Mouse (Mus musculus) lung, postnatal 25 days (tissue): ENCODE measurements around the gene Cadm1.

Experiments
- DNase-seq: peaks from one replicate; pipeline ENCODE4 v3.0.0; 2022; ENCODE audit warnings: low spot score

Cadm1 gene

DNA sequence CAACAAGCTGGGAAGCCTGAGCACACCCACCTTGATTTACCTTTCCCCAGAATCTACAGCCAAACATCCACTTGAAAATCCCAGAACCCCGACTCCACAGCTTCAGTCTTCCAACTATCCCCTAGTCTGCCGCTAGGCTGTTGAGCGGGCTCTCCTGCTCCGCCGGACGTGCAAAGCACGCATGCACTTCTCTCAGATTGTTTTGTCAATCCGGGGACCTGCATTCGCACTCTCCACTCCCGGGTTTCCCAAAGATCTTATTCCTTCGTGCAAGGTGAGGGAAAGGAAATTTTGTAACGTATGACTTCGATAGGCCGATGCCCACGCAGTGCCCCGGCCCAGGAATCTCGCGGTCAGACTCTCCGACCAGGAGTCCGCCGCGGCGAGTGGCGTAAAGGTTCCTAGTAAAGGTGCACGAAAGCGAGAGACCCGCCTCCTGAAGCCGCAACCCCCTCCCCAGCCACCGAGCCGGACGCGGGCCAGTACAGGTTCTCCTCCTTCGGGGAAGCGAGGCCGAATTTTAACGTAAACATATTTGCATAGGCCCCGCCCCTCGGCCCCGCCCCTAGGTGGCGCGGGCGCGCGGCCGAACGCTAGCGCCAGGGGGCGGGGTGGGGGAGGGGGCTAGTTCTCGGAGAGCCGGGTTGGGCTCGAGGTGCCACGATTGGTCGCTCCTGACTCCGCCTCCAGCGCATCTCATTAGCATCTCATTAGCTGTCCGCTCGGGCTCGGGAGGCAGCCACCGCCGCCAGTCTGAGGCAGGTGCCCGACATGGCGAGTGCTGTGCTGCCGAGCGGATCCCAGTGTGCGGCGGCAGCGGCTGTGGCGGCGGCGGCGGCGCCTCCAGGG is at the start of gene Cadm1:
Gene Cadm1 (plus strand): TSS at position 572 of the 849 bp plus-strand sequence.
- peak; percentile 96 for DNase-seq

DNA sequence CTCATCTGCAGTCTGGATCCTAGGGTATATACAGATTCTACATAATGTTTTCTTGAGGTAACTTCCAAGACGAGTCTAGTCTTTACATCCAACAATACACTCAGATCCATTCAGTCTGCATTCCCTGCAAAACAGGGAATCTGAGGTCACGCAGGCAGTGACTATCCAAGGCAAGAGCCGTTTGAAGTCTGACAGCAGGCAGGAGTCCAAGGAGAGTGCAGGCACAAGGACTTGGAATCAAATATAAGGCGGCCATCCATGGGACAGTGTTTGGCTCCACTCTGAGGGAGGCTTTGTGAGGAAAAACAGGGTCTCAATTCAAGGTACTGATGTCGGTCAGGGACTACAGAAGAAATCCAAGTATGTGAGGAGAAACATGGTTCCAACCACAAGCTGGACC is 45.5 kb upstream of the Cadm1 start:
- DNase-seq: no peak

DNA sequence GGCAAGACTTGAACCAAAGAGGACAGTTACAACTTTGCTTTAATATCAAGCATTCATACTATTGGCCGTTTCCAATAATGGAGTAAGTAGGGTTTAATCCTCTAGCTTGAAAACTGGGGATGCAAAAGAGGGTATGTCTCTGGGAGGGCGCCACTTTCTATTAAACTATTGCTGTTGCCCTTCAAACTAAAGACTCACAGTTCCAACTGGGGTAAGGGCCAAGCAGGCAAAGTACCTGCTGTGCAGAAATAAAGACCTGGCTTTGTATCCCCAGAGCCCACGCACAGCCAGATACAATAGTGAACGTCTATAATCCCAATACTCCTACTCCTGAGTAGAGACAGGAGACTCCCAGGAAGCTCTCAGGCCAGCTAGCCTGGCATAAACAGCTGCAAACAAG is 44.8 kb upstream of the Cadm1 start:
- no peak for DNase-seq

DNA sequence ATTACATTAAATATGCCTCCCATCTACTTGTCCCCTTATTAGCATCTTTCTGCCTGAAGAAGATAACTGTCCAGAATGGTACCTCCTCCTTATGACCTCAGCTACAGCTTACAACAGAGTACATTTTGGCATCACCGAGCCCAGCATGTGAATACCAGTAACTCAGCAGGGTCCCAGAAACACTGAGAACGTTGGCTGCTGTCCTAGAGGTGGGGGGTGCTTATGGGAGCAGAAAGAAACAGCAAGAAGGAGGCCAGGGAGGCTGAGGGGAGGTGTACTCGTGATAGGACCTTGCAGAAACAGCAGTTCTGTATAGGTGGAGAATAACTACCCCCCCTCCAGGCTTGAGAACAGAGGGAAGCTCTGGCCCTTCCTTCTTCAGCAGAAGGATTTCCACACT is 30.2 kb upstream of the Cadm1 start:
- DNase-seq: no peak

DNA sequence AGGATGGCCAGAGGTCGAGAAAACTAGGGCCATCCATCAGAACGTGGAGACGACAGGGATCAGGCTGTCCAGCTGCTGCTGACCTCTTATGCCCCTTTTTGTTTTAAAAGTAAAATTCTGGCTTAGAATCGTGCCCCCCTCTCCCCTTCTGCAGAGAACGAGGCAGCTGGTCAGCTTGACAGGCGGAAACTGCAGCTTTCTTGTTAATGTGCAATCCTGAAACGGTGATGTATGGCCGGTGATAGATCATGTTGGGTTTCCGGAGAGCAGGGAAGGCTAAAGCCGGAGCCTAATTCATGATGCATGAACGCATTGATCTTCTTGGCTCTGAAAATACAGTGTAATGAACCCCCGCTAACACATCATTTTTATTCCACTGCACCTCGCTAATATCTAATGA is 24.0 kb upstream of the Cadm1 start:
- no peak for DNase-seq

DNA sequence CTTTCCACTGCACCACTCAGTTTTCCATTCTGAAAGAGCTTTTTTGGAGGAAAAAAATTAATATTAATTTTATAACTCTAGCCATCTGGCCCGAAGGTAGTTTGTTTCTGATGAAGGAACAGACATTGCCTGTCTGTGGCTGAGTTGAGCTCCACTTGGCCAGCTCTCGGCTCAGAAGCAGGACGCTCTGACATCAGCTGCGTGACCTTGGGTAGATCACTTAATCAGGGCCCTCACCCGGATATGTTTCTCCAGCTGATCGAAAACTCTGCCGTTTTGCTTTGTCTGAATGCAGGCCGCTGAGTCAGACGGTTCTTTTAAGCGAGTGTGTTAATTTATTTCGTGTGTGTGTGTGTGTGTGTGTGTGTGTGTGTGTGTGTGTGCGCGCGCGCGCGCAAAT is 23.1 kb upstream of the Cadm1 start:
- no peak for DNase-seq

DNA sequence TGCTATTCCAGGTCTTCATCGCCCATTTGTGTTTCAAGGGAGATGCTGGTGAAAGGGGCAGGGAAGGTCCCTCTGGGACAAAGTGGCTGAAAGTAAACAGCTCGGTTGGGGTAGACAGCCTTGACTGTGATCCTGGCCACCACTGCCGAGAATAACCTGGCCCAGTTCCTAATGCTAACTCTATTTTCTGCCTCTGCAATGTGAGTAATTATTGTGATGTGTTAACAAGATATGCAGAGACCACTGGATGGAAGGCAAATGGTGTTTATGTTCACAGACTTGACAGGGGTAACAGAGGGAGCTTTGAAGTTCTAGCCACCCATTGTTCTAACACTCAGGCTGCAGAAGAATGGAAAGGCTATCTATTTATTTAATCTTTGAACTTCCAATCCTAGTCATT is 21.9 kb upstream of the Cadm1 start:
- DNase-seq: peak; percentile 64

DNA sequence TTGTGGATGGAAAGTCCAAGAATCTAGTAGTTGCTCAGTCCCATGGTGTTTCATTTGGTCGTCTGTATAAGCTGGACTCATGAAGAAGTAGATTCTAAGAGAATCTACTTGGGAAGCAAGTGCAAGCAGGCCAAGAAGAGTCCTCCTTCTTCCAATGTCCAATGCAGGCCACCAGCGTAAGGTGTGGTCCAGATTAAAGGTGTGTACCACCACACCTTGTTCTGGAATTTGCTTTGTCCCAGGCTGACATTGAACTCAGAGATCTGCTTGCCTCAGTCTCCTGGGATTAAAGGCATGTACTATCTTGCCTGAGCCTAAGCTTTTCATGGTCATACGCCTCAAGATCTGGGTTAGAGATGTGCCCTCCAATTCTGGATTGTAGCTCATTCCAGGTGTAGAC is 17.5 kb upstream of the Cadm1 start:
- no peak for DNase-seq

DNA sequence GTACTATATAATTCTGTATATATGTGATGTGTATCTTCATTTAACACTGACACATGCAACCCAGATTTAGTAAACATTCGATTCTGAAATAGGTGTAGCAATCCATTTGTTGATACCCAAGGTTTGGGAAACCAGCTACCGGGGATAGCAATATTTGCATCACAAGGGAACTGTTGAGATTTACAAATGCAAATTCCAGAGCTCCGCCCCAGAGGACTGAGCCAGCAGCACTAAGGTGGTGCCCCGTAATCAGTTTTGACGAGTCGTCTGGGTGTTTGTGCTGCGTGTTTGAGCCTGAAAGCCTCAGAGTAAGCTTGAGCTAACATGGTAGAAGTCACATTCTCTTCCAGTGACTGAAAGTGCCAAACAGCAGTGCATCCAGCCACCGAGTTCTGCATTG is 15.7 kb upstream of the Cadm1 start:
- no peak for DNase-seq

DNA sequence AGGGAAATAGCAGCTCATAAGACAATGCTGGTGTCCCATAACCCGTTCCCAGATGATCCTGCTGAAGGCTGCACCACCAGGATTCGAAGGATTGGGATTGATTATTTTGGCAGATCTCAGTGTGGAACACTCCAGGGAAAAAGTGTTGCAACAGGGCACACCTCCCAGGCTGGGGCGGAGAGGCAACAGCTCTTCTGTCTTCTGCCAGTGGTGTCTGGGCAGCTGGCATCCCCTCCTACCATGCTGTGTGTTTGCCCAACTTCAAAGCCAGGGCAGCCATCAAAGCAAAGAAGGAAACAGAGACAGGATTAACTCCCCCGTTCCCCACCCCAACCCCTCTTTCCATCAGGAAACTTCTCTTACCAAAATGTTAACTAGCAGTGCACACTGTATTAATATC is 13.7 kb upstream of the Cadm1 start:
- DNase-seq: no peak

DNA sequence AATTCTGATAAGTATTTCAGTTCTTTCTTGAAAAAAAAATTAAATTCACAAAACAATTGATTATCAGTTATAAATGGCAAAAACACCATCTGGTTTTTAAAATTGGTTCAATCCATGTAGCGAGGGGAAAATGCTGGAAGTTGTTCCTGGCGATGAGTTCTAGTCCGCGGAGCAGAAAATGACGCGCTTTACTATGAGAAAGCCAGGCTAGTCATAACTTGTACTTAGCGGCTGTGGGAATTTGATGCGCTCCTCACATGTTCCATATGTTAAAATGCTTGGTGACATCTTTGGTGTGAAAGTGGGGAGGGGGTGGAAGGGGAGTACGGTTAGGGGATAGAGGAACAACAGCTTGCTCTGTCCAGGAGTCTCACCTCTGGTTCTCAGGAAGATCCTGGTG is 2.7 kb upstream of the Cadm1 start:
- no peak for DNase-seq

DNA sequence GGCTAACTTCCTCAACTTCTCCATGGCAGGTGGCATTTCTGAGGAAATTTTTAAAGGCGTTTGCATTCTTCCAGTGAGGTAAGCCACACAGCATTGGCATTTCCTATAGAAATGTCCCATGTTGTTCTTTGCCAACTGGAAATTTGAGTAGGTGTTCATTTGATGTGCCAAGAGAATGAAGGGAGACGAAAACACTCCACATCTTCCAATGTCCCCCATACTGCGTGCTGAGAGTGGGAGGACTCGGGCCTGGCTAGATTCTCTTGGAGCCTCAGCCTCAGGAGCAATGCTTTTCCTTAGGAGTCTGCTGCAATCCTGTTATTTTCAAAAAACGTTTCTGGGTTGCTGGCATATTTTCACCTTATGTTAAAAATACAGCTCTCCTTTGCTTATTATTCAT is 2.2 kb upstream of the Cadm1 start:
- no peak for DNase-seq

DNA sequence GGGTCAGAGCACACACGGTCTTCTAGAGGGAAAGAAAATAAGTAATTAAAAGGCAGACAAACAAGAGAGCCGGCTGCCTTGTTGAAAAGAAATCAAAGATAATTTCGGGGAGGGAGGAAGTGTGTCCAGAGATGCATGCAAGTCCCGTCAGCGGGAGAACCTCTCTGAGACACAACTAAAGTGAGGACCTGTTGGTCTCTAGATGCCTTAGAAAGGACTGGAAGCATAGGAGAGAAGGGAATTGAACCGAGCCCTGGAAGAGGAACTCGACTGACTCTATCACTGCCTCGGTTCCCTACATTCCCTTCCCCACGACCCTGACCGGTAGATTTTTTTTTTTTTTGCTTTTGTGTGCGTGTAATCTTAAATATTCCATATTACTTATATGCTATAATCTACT is 791 bp upstream of the Cadm1 start:
- no peak for DNase-seq

DNA sequence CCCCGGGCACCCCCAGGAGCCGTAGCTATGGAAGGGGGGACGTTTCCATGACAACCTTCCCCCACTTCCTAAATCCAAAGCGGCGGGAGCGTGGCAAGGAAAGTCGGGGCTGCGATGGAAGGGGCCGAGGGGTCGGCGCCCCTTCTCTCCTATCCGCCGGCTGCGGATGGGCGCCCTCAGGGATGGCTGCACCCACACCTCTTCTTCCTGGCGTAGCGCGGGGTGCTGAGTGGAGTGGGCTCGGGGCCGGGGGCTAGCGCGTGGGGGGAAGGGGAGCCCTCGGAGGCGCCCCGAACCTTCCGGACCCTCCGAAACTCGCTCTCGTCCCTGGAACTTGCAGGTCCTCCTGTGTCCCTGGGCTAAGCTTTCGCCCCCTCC is 560 bp downstream of the Cadm1 start:
- DNase-seq: no peak

DNA sequence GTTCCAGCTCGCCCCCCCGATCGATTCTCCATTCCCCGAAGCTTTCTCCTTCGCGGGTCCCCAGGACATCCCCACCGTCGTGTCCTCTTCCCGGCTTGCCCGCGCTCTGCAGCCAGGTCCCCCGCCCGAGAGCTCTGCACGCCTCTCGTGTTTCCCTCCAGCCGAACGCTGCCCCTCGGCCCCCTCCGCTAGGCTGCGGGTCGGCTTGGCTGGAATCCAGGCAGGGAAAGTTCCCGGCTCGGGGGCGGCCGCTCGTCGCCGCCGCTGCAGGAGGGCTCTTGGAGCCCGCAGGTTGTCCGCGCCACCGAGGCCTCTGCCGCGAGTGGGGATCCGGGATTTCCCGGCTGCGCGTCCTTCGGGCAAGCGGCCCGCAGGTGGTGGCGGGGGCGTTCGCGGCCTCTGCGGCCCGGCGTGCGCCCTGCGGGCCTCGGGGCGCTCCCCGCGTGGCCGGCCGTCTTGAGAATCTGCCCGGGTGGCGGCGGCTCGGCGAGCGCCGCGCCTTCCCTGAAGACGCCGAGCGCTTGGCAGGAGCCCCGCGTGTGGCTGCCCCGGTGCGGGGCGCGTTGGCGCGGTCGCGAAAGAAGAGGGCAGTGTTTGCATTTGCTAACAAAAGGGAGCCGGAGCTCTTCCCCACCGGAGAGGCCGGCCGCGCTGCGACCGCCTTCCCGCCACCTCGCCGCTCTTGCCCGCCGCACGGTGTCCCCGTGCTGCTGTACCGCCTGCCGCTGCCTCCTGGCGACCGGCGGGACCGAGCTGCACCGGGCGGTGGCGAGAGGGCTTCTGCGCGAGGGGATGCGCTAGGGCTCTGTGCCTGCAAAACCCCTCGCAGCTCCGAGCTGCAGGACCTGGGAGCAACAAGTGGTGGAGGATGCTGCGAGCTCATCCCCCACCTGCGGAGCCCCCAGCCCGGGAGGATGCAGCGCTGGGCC is 1.2 kb downstream of the Cadm1 start:
- peak; percentile 67 for DNase-seq

DNA sequence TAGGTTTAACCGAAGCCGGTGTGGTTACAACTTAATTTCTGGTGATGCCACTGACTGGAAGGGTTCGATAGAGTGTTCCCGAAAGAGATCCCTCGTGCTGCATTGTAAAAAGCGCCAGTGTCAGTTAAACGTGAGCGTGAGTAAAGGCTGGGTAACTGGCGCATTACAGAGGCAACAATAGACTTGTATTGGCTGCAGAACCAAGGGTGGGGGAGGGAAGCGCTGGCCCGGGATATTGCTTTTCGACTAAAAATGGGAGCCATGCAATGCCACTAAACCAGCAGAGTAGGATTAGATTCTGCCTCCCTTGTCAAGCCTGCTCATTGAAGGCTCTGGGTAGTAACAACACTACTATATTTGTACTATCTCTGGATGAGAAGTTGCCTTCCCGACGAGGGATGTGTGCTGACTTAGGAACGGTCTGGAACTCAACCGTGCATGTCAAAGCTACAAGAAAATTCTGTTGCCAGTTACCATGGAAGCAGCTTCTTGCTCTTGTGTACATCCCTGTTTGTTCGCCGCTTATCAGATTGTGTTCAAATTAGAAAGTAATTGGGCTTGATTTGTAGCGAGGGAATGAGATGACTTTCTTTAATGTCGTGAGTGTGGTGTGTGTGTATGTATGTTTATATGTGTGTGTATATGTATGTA is 2.4 kb downstream of the Cadm1 start:
- peak; percentile 16 for DNase-seq

DNA sequence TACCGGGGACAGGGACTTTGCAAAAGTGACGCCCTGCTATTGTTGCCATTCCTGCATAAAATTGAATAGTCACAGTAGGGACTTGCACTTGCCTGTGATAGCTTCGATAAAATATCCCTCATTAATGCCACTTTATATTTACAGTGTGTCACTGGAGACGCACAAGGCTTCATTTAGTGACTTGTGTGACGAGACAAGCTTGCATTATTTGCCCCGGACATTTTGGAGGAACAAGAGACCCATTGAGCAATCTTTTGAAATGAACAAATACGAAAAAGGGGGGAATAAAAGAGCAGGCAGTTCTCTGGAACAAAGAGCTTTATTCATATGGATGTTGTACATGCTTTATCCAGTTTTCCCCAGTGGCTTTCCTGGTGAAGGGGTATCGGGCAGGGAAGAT is 3.5 kb downstream of the Cadm1 start:
- DNase-seq: no peak

DNA sequence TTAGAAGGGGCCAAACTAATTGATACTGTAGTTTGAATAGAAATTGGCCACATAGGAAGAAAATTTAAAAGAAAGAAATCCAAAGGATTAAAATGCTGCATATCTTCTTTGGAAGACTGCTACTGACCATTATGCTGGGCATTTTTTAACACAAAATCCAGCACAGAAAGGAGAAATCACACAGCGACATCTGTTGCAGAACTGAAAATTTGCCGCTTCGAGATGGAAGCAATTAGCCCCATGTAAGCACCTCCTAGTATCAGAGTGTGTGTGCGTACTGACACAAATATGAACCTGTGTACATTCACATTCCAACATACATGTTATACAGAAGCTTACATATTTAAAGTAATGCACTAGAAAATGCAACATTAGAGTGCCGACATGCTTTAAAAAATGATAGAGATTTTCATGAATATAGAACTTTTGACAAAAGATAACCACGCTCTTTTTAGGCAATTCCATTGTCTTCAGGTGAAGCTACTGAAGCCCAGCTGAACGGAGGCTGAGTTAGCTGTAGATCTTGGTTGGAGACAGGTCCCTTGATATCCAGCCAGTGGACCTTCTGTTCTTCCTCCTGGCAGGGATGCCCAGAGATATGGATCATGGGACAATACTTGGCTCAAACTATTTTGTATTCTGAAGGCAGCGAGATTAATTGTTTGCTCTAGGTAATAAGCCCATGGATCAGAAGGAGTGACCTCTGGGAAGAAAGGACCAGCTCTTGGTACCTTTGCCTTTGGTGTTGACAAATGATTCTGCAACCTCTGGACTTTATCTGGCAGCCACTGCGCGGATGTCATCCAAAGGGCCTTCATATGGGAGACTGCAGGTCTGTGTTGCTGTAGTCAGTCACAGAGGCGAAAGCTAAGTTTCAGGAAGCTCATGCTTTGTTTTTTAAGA is 4.9 kb downstream of the Cadm1 start:
- DNase-seq: no peak

DNA sequence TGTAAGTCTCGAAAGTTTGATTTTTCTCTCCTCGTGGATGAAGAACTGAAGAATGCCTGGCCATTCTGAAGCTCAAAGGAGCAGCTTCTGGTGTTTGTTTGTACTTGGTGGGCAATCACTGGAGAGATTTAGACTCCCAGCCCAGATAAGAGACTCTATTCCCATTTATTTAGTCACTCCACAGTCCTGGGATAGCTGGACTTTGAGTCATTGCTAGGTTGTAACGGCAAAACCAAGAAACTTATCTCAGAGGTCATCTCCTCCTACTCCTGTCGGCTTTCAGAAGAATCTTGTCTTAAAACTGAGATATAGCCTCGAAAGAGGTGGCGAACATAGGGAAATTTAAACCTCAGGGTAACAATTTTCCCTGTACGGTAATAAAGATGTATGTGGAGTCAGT is 15.3 kb downstream of the Cadm1 start:
- DNase-seq: no peak

DNA sequence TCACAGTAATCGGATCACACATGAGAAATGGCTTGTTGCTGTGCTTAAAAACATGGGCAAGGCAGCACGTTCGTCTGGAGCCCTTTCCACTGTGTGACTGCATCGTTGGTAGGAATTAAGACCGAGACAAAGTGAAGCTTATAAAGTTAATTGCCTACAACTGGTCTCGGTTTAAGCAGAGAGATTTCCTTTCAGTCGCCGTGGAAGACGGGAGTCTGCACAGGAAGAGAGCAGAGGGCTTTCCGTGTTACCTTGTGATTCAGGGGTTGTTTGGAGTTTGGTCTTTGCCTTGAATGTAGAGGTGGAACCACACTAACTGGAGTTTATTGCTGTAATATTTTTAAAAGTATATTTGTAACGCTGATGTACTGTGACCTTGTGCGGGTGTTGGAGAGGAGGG is 15.7 kb downstream of the Cadm1 start:
- no peak for DNase-seq

DNA sequence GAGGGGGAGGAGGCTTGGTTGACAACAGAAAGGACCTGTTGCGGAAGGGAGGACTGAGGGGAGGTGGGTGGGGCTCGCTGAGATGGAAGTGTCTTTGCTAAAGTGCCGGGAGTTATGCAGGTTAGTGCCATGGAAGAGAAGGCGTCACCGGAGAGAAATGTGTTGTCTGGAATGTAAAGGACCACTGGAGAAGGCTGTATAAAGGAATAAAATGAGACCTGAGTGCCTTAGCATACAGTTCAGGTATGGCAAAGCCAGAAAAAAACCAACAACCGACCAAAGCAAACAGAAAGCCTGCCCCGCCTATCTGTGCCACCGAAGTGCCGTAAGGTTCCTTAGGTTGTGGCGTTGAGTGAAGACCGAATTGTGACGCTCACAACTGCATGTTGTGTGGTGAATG is 18.4 kb downstream of the Cadm1 start:
- DNase-seq: peak; percentile 59

DNA sequence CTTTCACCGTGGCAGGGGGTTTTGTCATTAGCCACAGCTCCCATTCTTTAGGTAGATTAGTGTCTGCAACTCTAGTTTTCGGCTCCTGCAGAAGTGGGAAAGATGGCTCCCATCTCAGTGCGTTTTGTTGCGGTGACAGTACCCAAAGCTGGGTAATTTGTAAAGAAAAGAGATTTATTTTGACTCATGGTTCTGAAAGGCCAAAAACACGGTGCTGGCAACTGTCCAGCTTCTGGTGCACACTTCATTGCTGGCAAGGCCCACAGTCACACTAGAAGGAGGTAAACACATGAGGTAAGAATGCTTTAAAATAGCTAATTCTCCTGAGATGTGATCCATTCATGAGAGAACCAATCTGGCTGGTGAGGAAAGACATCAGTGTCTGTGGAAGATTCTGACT is 18.9 kb downstream of the Cadm1 start:
- no peak for DNase-seq
